Mouse (Mus musculus): Measurements from ENCODE around the gene Tcf12. TPM values are rescaled to one million over a fixed set of nuclear protein-coding genes. Genes with fewer than 3 reads are reported as not detected.

The Tcf12 gene
- polyA plus RNA-seq, 1 experiment from 2014 or later, result 8.3 TPM

- H3K4me3 ChIP-seq (ENCODE audit: low read depth, low read length), result no peak overlapping the region
- no peak overlapping the region for H3K4me2 ChIP-seq (ENCODE audit: low read depth, low read length)
- H3K36me3 ChIP-seq (replicated peaks; ENCODE audit: insufficient read depth, low read length), result no peaks in the 10 kb centered on the region
- 0 out of 2 replicates have a peak, but pooled peaks cover 3% of the 10 kb centered on the region for H3K4me1 ChIP-seq (ENCODE audit: insufficient read depth)
- H3K27me3 ChIP-seq (ENCODE audit: insufficient read depth, low read length), result no peaks in the 10 kb centered on the region
- no peaks in the 10 kb centered on the region for H3K9me3 ChIP-seq (ENCODE audit: low read length)
- no peak overlapping the region for H3K9ac ChIP-seq (replicated peaks)
- 65% methylated on average over 4 of the region's 4 CpGs for WGBS (ENCODE audit: insufficient replicate concordance)
- no peak overlapping the region for H3K27ac ChIP-seq (ENCODE audit: low read depth)
- no peak for TF ChIP-seq EP300 (IDR thresholded peaks at IDR 0.05; ENCODE audit: low read depth)
- no peak for TF ChIP-seq CTCF (IDR thresholded peaks at IDR 0.05; ENCODE audit: low read depth)
- ATAC-seq, result peak; percentile 27
- DNase-seq, result no peak
These were observed 166.9 kb downstream of the Tcf12 start for GRCm38 (mm10) chr9:71944801-71945200.

- Histone ChIP-seq H3K27ac (ENCODE audit: low read depth) (no peak overlapping the region), H3K36me3 (replicated peaks; ENCODE audit: insufficient read depth, low read length) (no peaks in the 10 kb centered on the region), H3K9ac (replicated peaks) (no peak overlapping the region), H3K9me3 (ENCODE audit: low read length) (no peaks in the 10 kb centered on the region), H3K4me2 (ENCODE audit: low read depth, low read length) (no peak overlapping the region), H3K4me3 (ENCODE audit: low read depth, low read length) (no peak overlapping the region), H3K27me3 (ENCODE audit: insufficient read depth, low read length) (no peaks in the 10 kb centered on the region), H3K4me1 (ENCODE audit: insufficient read depth) (0 out of 2 replicates have a peak, but pooled peaks cover 3% of the 10 kb centered on the region)
- DNase-seq, result no peak
- TF ChIP-seq CTCF (IDR thresholded peaks at IDR 0.05; ENCODE audit: low read depth), result no peak
- no peak for TF ChIP-seq EP300 (IDR thresholded peaks at IDR 0.05; ENCODE audit: low read depth)
- no peak for ATAC-seq
These were observed 169.2 kb downstream of the Tcf12 start for GRCm38 (mm10) chr9:71942424-71942823.

GRCm38 (mm10) chr9:71940016-71940415 lies 171.7 kb downstream of the Tcf12 start:
- TF ChIP-seq EP300 (IDR thresholded peaks at IDR 0.05; ENCODE audit: low read depth) (no peak), CTCF (IDR thresholded peaks at IDR 0.05; ENCODE audit: low read depth) (no peak)
- Histone ChIP-seq H3K4me1 (ENCODE audit: insufficient read depth) (0 out of 2 replicates have a peak, but pooled peaks cover 3% of the 10 kb centered on the region), H3K4me3 (ENCODE audit: low read depth, low read length) (no peak overlapping the region), H3K27ac (ENCODE audit: low read depth) (no peak overlapping the region), H3K9ac (replicated peaks) (no peak overlapping the region), H3K9me3 (ENCODE audit: low read length) (no peaks in the 10 kb centered on the region), H3K36me3 (replicated peaks; ENCODE audit: insufficient read depth, low read length) (no peaks in the 10 kb centered on the region), H3K4me2 (ENCODE audit: low read depth, low read length) (no peak overlapping the region), H3K27me3 (ENCODE audit: insufficient read depth, low read length) (no peaks in the 10 kb centered on the region)
- no peak for DNase-seq
- ATAC-seq, result no peak

GRCm38 (mm10) chr9:71936199-71936598 lies 175.5 kb downstream of the Tcf12 start:
- WGBS (ENCODE audit: insufficient replicate concordance), result 59% methylated on average over 1 of the region's 1 CpGs

GRCm38 (mm10) chr9:71934833-71935232 lies 176.8 kb downstream of the Tcf12 start:
- 89% methylated on average over 3 of the region's 3 CpGs for WGBS (ENCODE audit: insufficient replicate concordance)
- TF ChIP-seq EP300 (IDR thresholded peaks at IDR 0.05; ENCODE audit: low read depth) (no peak), CTCF (IDR thresholded peaks at IDR 0.05; ENCODE audit: low read depth) (no peak)
- DNase-seq (no peak), ATAC-seq (no peak)
- Histone ChIP-seq H3K9ac (replicated peaks) (no peak overlapping the region), H3K4me2 (ENCODE audit: low read depth, low read length) (no peak overlapping the region), H3K27me3 (ENCODE audit: insufficient read depth, low read length) (no peaks in the 10 kb centered on the region), H3K36me3 (replicated peaks; ENCODE audit: insufficient read depth, low read length) (no peaks in the 10 kb centered on the region), H3K9me3 (ENCODE audit: low read length) (no peaks in the 10 kb centered on the region), H3K27ac (ENCODE audit: low read depth) (no peak overlapping the region), H3K4me1 (ENCODE audit: insufficient read depth) (no peaks in the 10 kb centered on the region), H3K4me3 (ENCODE audit: low read depth, low read length) (no peak overlapping the region)

More at GRCm38 (mm10) chr9:71936199-71936598, 175.5 kb downstream of the Tcf12 start:
- no peaks in the 10 kb centered on the region for H3K9me3 ChIP-seq (ENCODE audit: low read length)
- no peak overlapping the region for H3K9ac ChIP-seq (replicated peaks)
- no peaks in the 10 kb centered on the region for H3K27me3 ChIP-seq (ENCODE audit: insufficient read depth, low read length)
- no peak overlapping the region for H3K27ac ChIP-seq (ENCODE audit: low read depth)
- DNase-seq, result no peak
- no peak overlapping the region for H3K4me3 ChIP-seq (ENCODE audit: low read depth, low read length)
- H3K4me1 ChIP-seq (ENCODE audit: insufficient read depth), result no peaks in the 10 kb centered on the region
- H3K36me3 ChIP-seq (replicated peaks; ENCODE audit: insufficient read depth, low read length), result no peaks in the 10 kb centered on the region
- ATAC-seq, result no peak
- TF ChIP-seq CTCF (IDR thresholded peaks at IDR 0.05; ENCODE audit: low read depth), result no peak
- TF ChIP-seq EP300 (IDR thresholded peaks at IDR 0.05; ENCODE audit: low read depth), result no peak
- no peak overlapping the region for H3K4me2 ChIP-seq (ENCODE audit: low read depth, low read length)

GRCm38 (mm10) chr9:71931965-71932364 lies 179.7 kb downstream of the Tcf12 start:
- Histone ChIP-seq H3K4me1 (ENCODE audit: insufficient read depth) (no peaks in the 10 kb centered on the region), H3K27me3 (ENCODE audit: insufficient read depth, low read length) (no peaks in the 10 kb centered on the region), H3K4me2 (ENCODE audit: low read depth, low read length) (no peak overlapping the region), H3K9ac (replicated peaks) (no peak overlapping the region), H3K4me3 (ENCODE audit: low read depth, low read length) (no peak overlapping the region), H3K36me3 (replicated peaks; ENCODE audit: insufficient read depth, low read length) (no peaks in the 10 kb centered on the region), H3K27ac (ENCODE audit: low read depth) (no peak overlapping the region), H3K9me3 (ENCODE audit: low read length) (no peaks in the 10 kb centered on the region)
- no peak for TF ChIP-seq CTCF (IDR thresholded peaks at IDR 0.05; ENCODE audit: low read depth)
- TF ChIP-seq EP300 (IDR thresholded peaks at IDR 0.05; ENCODE audit: low read depth), result no peak
- ATAC-seq (no peak), DNase-seq (no peak)

- ATAC-seq, result no peak
- 52% methylated on average over 8 of the region's 8 CpGs for WGBS (ENCODE audit: insufficient replicate concordance)
These were observed 180.3 kb downstream of the Tcf12 start for GRCm38 (mm10) chr9:71931358-71931715.

More at GRCm38 (mm10) chr9:71931358-71931715, 180.3 kb downstream of the Tcf12 start:
- Histone ChIP-seq H3K9me3 (ENCODE audit: low read length) (no peaks in the 10 kb centered on the region), H3K4me2 (ENCODE audit: low read depth, low read length) (peak overlapping the region; percentile 35; the same call in 1 of the 2 replicates), H3K4me1 (ENCODE audit: insufficient read depth) (no peaks in the 10 kb centered on the region), H3K9ac (replicated peaks) (no peak overlapping the region), H3K4me3 (ENCODE audit: low read depth, low read length) (no peak overlapping the region), H3K27me3 (ENCODE audit: insufficient read depth, low read length) (no peaks in the 10 kb centered on the region), H3K36me3 (replicated peaks; ENCODE audit: insufficient read depth, low read length) (no peaks in the 10 kb centered on the region), H3K27ac (ENCODE audit: low read depth) (no peak overlapping the region)
- no peak for DNase-seq
- TF ChIP-seq CTCF (IDR thresholded peaks at IDR 0.05; ENCODE audit: low read depth) (no peak), EP300 (IDR thresholded peaks at IDR 0.05; ENCODE audit: low read depth) (peak; percentile 64; the same call in 1 of the 2 replicates)
